1 mouse cellular context compared by ENCODE assay signal in the genomic region with DNA sequence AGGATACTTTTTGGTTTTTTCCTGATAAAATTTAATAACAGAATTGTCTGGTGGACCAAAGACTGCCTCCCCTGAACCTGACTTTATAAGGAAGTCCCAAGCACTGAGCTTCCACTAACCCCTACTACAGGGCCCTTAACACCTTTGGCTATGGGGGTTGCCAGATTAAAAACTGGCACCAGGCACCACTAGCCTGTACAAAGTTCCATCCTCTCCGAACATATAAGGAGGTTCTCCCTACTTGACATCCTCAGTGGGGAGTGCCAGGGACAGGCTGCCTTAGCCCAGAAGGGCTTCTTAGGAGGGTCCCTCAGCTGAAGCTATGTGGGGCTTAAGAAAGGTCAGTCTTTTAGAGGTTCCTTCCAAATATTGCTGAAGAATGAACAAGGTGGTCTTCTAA.
TF ChIP-seq lines count a peak whose summit lies in the region.

No protein-coding gene starts in this region.

TF ChIP-seq in MEL, 35 proteins besides CTCF, POLR2A, EP300 and RAD21:
- TF ChIP-seq POLR2AphosphoS2 (IDR thresholded peaks at IDR 0.05; ENCODE audit: low read length), result 0 out of 2 replicates have a peak, but pooled peaks have one; percentile 46
- no peak for TF ChIP-seq UBTF (IDR thresholded peaks at IDR 0.05; ENCODE audit: borderline replicate concordance, insufficient read depth, low read depth, low read length)
- TF ChIP-seq RCOR1 (IDR thresholded peaks at IDR 0.05; ENCODE audit: low read depth, low read length), result no peak
- TF ChIP-seq KAT2A (conservative IDR thresholded peaks at IDR 0.05; ENCODE audit: low read depth, low read length), result no peak
- TF ChIP-seq ZKSCAN1 (IDR thresholded peaks at IDR 0.05; ENCODE audit: low read depth, low read length), result no peak
TF ChIP-seq in MEL: peak in this region for 1.
